Mouse (Mus musculus) cortical plate, adult 2 months (tissue): ENCODE results near the gene Emg1.

Experiments used
- CTCF ChIP-seq: fragments of 200-500 bp; IDR thresholded peaks from 2 replicates; pipeline ENCODE4 v1.5.1; 2011; ENCODE audit warnings: mild to moderate bottlenecking, control low read depth, low read length; ENCODE audit not compliant: insufficient read depth; ENCODE audit errors: extremely low read depth
- POLR2A ChIP-seq: fragments of 200-500 bp; IDR thresholded peaks from 2 replicates; pipeline ENCODE4 v1.6.1; 2011; ENCODE audit warnings: mild to moderate bottlenecking, low read length, control low read depth; ENCODE audit not compliant: insufficient read depth; ENCODE audit errors: extremely low read depth

DNA sequence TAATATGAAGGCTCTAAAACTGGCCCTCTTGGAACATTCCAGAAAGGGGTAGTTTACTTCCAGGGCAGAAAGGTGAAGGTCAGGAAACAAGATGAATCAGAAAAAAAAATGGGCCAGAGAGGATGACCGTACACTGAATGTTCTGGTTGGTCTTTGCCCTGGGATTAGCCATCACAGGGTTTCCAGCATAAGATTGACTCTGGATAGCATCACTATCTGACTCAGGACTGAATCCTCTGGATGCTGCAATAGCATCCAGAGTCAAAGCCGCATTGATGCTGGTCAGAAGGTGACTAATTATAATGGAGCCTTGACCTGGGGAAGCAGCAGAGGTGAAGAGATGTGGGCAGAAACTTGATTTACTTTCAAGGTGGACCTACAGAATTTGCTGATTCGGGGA is 23.0 kb downstream of the Emg1 start:
- no peak for TF ChIP-seq CTCF
- no peak for TF ChIP-seq POLR2A
